ENCODE assay signal across 13 mouse cellular contexts in genomic region chr7:25063900-25064299, GRCm38 (mm10). TPM values are rescaled to one million over a fixed set of nuclear protein-coding genes. Genes with fewer than 3 reads are reported as not detected.
A peak's percentile ranks its signal among the peaks of the same experiment; 100 is the strongest.
DNase-seq lines count a peak whose midpoint lies in the region.
"Had no signal": no experiment of that assay in that cellular context is flagged by ENCODE, and none has a peak within 500 bp of the region (broad histone marks: within the 10 kb centered on the region; RNA-seq: fewer than 3 reads in every experiment).

No protein-coding gene starts in this region.

- peak; percentile 72 to 75 for DNase-seq in frontal cortex, postnatal 36 days (ENCODE audit: low spot score in 2 of 2)
- no peak for DNase-seq in frontal cortex, postnatal 25 days (ENCODE audit: low spot score in 2 of 2)
- peak; percentile 60 to 73 for DNase-seq in left cerebral cortex, adult 9 months (ENCODE audit: low spot score in 2 of 2)
- no peak for DNase-seq in left cerebral cortex, postnatal 10 days (ENCODE audit: extremely low spot score in 1 of 2, low spot score in 2 of 2)
- DNase-seq in brain, adult 2 months (ENCODE audit: low read depth, low spot score): peak; percentile 89
- DNase-seq in right cerebral cortex, postnatal 36 days (ENCODE audit: low spot score in 2 of 2): peak; percentile 65 to 76
- no peak for DNase-seq in cerebellum, adult 9-10 months
- DNase-seq: adrenal gland, postnatal 14 days; cerebellum, adult 18-20 months; cerebellum, postnatal 10 days; gastrocnemius, postnatal 14 days; heart, adult 2 months; heart, postnatal 14 days had no signal

- intact Hi-C loops in left cerebral cortex, postnatal 10 days (cut with DNase I): no loop called here

RNA-seq across cellular contexts. Expression of gene Grik5, which starts 8.2 kb away (rescaled TPM):
- 100 to 1,000 TPM; 226 to 237 TPM for total RNA-seq in left cerebral cortex, postnatal 10 days (2021)

RNA-seq across cellular contexts. Expression of gene Zfp574, which starts 8.5 kb away (rescaled TPM):
- 10 to 100 TPM; 26.0 to 27.1 TPM for total RNA-seq in left cerebral cortex, postnatal 10 days (2021)

RNA-seq across cellular contexts. Expression of gene Atp1a3, which starts 58.1 kb away (rescaled TPM):
- total RNA-seq in left cerebral cortex, postnatal 10 days (2021): 1,000 to 10,000 TPM; 2,078 to 2,206 TPM

Comparison
In these comparisons a context has a peak if more than half of its experiments do, and no peak if none do; other contexts are left out.
1. DNase-seq: peak in frontal cortex, postnatal 36 days (2 of 2), left cerebral cortex, adult 9 months (2 of 2), brain, adult 2 months (single experiment) and right cerebral cortex, postnatal 36 days (2 of 2); none in frontal cortex, postnatal 25 days (0 of 2), left cerebral cortex, postnatal 10 days (0 of 2) and cerebellum, adult 9-10 months (single experiment).